ENCODE assay signal across 10 mouse cellular contexts in the genomic region with DNA sequence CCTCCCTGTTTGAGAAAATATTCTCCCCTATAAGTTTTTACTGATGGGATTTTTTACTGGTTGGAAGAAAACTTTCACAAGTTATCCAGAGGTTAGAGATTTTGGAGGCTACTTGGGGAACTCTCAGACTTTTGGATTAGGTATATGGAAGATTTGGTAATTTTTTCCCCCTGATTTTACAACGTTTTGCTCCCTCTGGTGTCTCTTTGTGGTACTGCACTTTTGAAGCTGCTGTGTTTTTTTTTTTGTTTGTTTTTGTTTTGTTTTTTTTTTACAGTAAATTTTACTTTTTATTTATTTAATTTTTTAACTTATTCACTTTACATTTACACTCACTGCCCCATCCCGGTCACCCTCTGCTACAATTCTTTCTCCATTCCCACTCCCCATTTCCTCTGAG. TPM values are rescaled to one million over a fixed set of nuclear protein-coding genes. Genes with fewer than 3 reads are reported as not detected.
DNase-seq lines count a peak whose midpoint lies in the region; ATAC-seq and TF ChIP-seq lines count a peak whose summit lies in the region.
"Had no signal": no experiment of that assay in that cellular context is flagged by ENCODE, and none has a peak within 500 bp of the region (broad histone marks: within the 10 kb centered on the region; RNA-seq: fewer than 3 reads in every experiment).

No protein-coding gene starts in this region.

- H3K9me3 ChIP-seq in kidney, embryonic 16.5 days (ENCODE audit: low read length): no peaks in the 10 kb centered on the region
- H3K9me3 ChIP-seq: liver, embryonic 15.5 days; neural tube, embryonic 15.5 days had no signal

- H3K27me3 ChIP-seq in kidney, adult 2 months (replicated peaks; ENCODE audit: control insufficient read depth, insufficient read depth, low read length): no peaks in the 10 kb centered on the region
- H3K27me3 ChIP-seq in kidney, embryonic 16.5 days (ENCODE audit: insufficient read depth, low read length): no peaks in the 10 kb centered on the region
- no peaks in the 10 kb centered on the region for H3K27me3 ChIP-seq in thymus, adult 2 months (ENCODE audit: control insufficient read depth, insufficient read depth, low read length)
- H3K27me3 ChIP-seq: liver, embryonic 15.5 days; neural tube, embryonic 15.5 days had no signal

- DNase-seq in adrenal gland, postnatal 14 days: peak; percentile 5
- DNase-seq in adrenal gland, adult 18-20 months (ENCODE audit: low spot score in 2 of 2): no peak
- DNase-seq in kidney, adult 2 months: peak; percentile 2
- peak; percentile 7 for DNase-seq in thymus, adult 2 months
- DNase-seq in thymus, adult 18-20 months: no peak
- DNase-seq in thymus, postnatal 14 days: peak; percentile 16
- no peak for DNase-seq in cerebellum, postnatal 36 days

- H3K9ac ChIP-seq in kidney, embryonic 16.5 days (replicated peaks; ENCODE audit: low read length): no peak overlapping the region
- H3K9ac ChIP-seq: liver, embryonic 15.5 days; neural tube, embryonic 15.5 days had no signal

- ATAC-seq in kidney, embryonic 16.5 days (ENCODE audit: low FRiP score, low TSS enrichment): no peak

- no peaks in the 10 kb centered on the region for H3K4me1 ChIP-seq in kidney, adult 2 months (ENCODE audit: control insufficient read depth, insufficient read depth, low read length)
- no peaks in the 10 kb centered on the region for H3K4me1 ChIP-seq in kidney, embryonic 16.5 days (ENCODE audit: insufficient read depth, low read length)
- H3K4me1 ChIP-seq in thymus, adult 2 months (replicated peaks; ENCODE audit: control insufficient read depth, insufficient read depth, low read length): no peaks in the 10 kb centered on the region
- H3K4me1 ChIP-seq: liver, embryonic 15.5 days; neural tube, embryonic 15.5 days had no signal

- H3K4me2 ChIP-seq in kidney, embryonic 16.5 days (replicated peaks; ENCODE audit: low read depth, low read length): no peak overlapping the region
- H3K4me2 ChIP-seq: liver, embryonic 15.5 days; neural tube, embryonic 15.5 days had no signal

- no peaks in the 10 kb centered on the region for H3K36me3 ChIP-seq in kidney, adult 2 months (ENCODE audit: control insufficient read depth, insufficient read depth, low read length)
- no peaks in the 10 kb centered on the region for H3K36me3 ChIP-seq in kidney, embryonic 16.5 days (ENCODE audit: insufficient read depth, low read length)
- H3K36me3 ChIP-seq in thymus, adult 2 months (ENCODE audit: control insufficient read depth, insufficient read depth, low read length): no peaks in the 10 kb centered on the region
- H3K36me3 ChIP-seq: liver, embryonic 15.5 days; neural tube, embryonic 15.5 days had no signal

- H3K4me3 ChIP-seq in kidney, adult 2 months (ENCODE audit: insufficient read depth, low read depth, low read length): no peak overlapping the region
- H3K4me3 ChIP-seq in kidney, embryonic 16.5 days (ENCODE audit: low read length): no peak overlapping the region
- no peak overlapping the region for H3K4me3 ChIP-seq in thymus, adult 2 months (ENCODE audit: control insufficient read depth, insufficient read depth, low read length)
- H3K4me3 ChIP-seq: liver, embryonic 15.5 days; neural tube, embryonic 15.5 days had no signal

- TF ChIP-seq CTCF in kidney, adult 2 months (conservative IDR thresholded peaks at IDR 0.05; ENCODE audit: insufficient read depth, insufficient read length, low read depth, low read length): no peak
- no peak for TF ChIP-seq CTCF in thymus, adult 2 months (IDR thresholded peaks at IDR 0.05; ENCODE audit: borderline replicate concordance, control insufficient read depth, extremely low read depth, insufficient read depth, low read length, poor library complexity)

- WGBS in kidney, adult 2 months: 39% methylated on average over 2 of the region's 2 CpGs
- WGBS in kidney, embryonic 16.5 days: 39% methylated on average over 2 of the region's 2 CpGs
- WGBS in thymus, adult 2 months: 43% methylated on average over 2 of the region's 2 CpGs

- no peak for TF ChIP-seq POLR2A in kidney, adult 2 months (IDR thresholded peaks at IDR 0.05; ENCODE audit: low read depth, low read length)
- no peak for TF ChIP-seq POLR2A in thymus, adult 2 months (IDR thresholded peaks at IDR 0.05; ENCODE audit: control insufficient read depth, extremely low read depth, insufficient read depth, low read length, poor library complexity)

- H3K27ac ChIP-seq in kidney, adult 2 months (ENCODE audit: insufficient read depth, low read depth, low read length): no peak overlapping the region
- no peak overlapping the region for H3K27ac ChIP-seq in kidney, embryonic 16.5 days (ENCODE audit: low read length)
- H3K27ac ChIP-seq in thymus, adult 2 months (ENCODE audit: control insufficient read depth, insufficient read depth, low read length): no peak overlapping the region
- H3K27ac ChIP-seq: liver, embryonic 15.5 days; neural tube, embryonic 15.5 days had no signal

RNA-seq across cellular contexts. Expression of a gene that starts 26.8 kb away (rescaled TPM):
- total RNA-seq in adrenal gland, postnatal 14 days (2021): 3.0 and 3.5 TPM in 2 replicates
- 1 to 10 TPM; 2.3 to 3.6 TPM for total RNA-seq in adrenal gland, adult 18-20 months (2021)
- 0.69 and 0.71 TPM in 2 replicates for polyA plus RNA-seq in kidney, adult 2 months (2012; rRNA removed)
- polyA plus RNA-seq in kidney, embryonic 16.5 days (2015; fragmentation: Nextera tagmentation; extraction: Ambion mirVana): 2.3 and 2.9 TPM in 2 replicates
- 3.6 and 3.9 TPM in 2 replicates for polyA plus RNA-seq in thymus, adult 2 months (2012; rRNA removed)

Comparison
In these comparisons a context has a peak if more than half of its experiments do, and no peak if none do; other contexts are left out.
1. DNase-seq: peak in adrenal gland, postnatal 14 days (single experiment), kidney, adult 2 months (single experiment), thymus, adult 2 months (single experiment) and thymus, postnatal 14 days (single experiment); none in adrenal gland, adult 18-20 months (0 of 2), thymus, adult 18-20 months (0 of 2) and cerebellum, postnatal 36 days (0 of 2).